Mouse (Mus musculus) embryo, embryonic 11.5 days (tissue): Measurements from ENCODE around the gene Commd1.

Experiments used
- DNase-seq: peaks from one replicate; pipeline ENCODE4 v3.0.0-alpha.2; 2012; ENCODE audit warnings: low read depth, low spot score

Gene Commd1

GRCm38 (mm10) chr11:22981984-22982757, at the start of gene Commd1, which contains the start of gene Gm28048:
TSS of gene Commd1 (minus strand) at chr11:22982382.
TSS of gene Gm28048 (minus strand) at chr11:22982090.
- peak; percentile 85 for DNase-seq

- no peak for DNase-seq
Measured at GRCm38 (mm10) chr11:23029399-23029798, 47.2 kb upstream of the Commd1 start.

- no peak for DNase-seq
Measured at GRCm38 (mm10) chr11:23028957-23029356, 46.8 kb upstream of the Commd1 start.

- no peak for DNase-seq
Measured at GRCm38 (mm10) chr11:23024169-23024568, 42.0 kb upstream of the Commd1 start.

- DNase-seq: no peak
Measured at GRCm38 (mm10) chr11:23023155-23023554, 41.0 kb upstream of the Commd1 start.

- DNase-seq: no peak
Measured at GRCm38 (mm10) chr11:23020841-23021240, 38.7 kb upstream of the Commd1 start.

- DNase-seq: no peak
Measured at GRCm38 (mm10) chr11:23020116-23020770, 38.1 kb upstream of the Commd1 start.

- DNase-seq: no peak
Measured at GRCm38 (mm10) chr11:23017943-23018342, 35.8 kb upstream of the Commd1 start.

- DNase-seq: no peak
Measured at GRCm38 (mm10) chr11:23014996-23015395, 32.8 kb upstream of the Commd1 start.

- no peak for DNase-seq
Measured at GRCm38 (mm10) chr11:23013580-23014294, 31.6 kb upstream of the Commd1 start.

GRCm38 (mm10) chr11:23013096-23013495, 30.9 kb upstream of the Commd1 start:
- DNase-seq: no peak

GRCm38 (mm10) chr11:23008824-23009200, 26.6 kb upstream of the Commd1 start:
- DNase-seq: no peak

- peak; percentile 79 for DNase-seq
Measured at GRCm38 (mm10) chr11:23008181-23008823, 26.1 kb upstream of the Commd1 start.

- peak; percentile 73 for DNase-seq
Measured at GRCm38 (mm10) chr11:23007481-23008180, 25.4 kb upstream of the Commd1 start, which contains the start of gene Fam161a. TSS of gene Fam161a (plus strand) at chr11:23007531.

- no peak for DNase-seq
Measured at GRCm38 (mm10) chr11:23007166-23007480, 24.9 kb upstream of the Commd1 start.

- no peak for DNase-seq
Measured at GRCm38 (mm10) chr11:23005276-23005675, 23.1 kb upstream of the Commd1 start.

- no peak for DNase-seq
Measured at GRCm38 (mm10) chr11:22998308-22998707, 16.1 kb upstream of the Commd1 start.

- no peak for DNase-seq
Measured at GRCm38 (mm10) chr11:22995461-22995860, 13.3 kb upstream of the Commd1 start.

GRCm38 (mm10) chr11:22994271-22994670, 12.1 kb upstream of the Commd1 start:
- no peak for DNase-seq

GRCm38 (mm10) chr11:22991218-22991835, 9.1 kb upstream of the Commd1 start:
- DNase-seq: no peak
